Mouse (Mus musculus): Measurements from ENCODE around the gene Ctnnd2.

Ctnnd2 gene

DNA sequence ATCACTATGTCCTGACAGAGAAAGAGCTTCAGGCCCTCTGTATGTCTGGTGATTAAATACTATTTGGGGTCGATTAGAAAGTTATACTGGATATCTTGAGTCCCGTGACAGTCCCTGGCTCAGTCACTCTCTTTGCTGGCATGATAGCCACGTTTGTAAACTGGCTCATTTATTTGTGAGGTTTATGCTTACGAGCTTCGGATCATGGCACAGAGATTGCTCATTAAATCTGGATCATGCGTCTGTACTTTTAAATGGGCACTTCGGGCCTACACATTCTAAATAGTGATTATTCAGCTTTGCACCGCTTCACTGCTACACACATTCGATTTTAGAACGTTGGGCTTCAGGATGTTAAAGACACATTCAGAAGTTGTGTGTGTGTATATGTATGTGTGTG, 96.4 kb downstream of the Ctnnd2 start:
- WGBS = 53% methylated on average over 10 of the region's 10 CpGs

GRCm38 (mm10) chr15:30271141-30271572, 98.8 kb downstream of the Ctnnd2 start:
- WGBS = 20% methylated on average over 8 of the region's 8 CpGs

GRCm38 (mm10) chr15:30272326-30272725, 99.9 kb downstream of the Ctnnd2 start:
- 66% methylated on average over 4 of the region's 4 CpGs for WGBS

- 43% methylated on average over 5 of the region's 5 CpGs for WGBS
Observed at GRCm38 (mm10) chr15:30275721-30276120, 103.3 kb downstream of the Ctnnd2 start.

DNA sequence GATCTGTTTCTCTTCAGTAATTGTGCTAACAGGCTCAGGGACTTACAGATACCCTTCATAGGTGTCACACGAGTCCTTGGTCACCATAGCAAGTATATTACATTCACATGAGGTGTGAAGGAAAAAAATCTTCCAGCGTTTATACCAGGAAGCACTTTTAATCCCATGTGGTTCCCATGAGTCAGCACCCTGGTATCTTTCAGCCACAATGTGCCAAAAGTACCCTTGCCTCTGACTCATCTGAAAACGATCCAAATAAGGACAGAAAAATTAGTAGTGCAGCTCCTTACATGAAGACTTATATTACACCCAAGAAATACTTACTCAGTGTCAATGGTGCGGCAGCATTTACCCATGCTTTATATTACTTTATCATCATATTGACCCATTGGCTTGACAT, 104.3 kb downstream of the Ctnnd2 start:
- WGBS = 43% methylated on average over 4 of the region's 4 CpGs

GRCm38 (mm10) chr15:30278610-30279009, 106.2 kb downstream of the Ctnnd2 start:
- WGBS = 73% methylated on average over 4 of the region's 4 CpGs

DNA sequence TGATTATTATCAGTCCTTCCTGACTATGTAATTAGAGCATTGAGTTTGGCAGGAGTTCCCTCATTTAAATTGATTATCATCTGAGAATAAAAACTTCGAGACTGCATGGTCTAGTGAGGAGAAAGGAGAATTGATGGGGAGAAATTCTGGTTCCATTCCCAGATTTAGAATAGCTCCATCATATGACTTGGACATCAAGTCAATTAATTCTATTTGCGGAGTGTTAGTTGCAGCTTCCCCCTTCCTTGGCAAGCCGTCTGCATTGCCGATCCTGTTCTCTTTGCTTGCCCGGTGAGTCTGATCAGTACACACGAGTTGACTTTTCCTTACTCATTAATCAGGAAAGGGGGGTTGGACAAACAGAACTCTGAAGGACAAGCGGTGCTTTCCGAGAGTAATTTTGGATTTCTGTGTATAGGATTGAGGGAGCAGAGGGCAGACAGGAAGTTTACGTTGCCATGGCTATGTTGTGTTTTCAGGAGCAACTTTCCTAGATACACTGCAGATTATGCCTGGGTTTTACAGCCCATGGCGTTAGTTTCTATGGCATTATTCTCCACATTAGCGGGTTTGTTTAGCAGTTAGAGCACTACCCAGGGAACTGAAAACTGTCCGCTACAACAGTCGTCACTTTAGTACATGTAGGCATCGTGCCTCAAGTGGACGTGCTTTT, 113.3 kb downstream of the Ctnnd2 start:
- 33% methylated on average over 15 of the region's 15 CpGs for WGBS

DNA sequence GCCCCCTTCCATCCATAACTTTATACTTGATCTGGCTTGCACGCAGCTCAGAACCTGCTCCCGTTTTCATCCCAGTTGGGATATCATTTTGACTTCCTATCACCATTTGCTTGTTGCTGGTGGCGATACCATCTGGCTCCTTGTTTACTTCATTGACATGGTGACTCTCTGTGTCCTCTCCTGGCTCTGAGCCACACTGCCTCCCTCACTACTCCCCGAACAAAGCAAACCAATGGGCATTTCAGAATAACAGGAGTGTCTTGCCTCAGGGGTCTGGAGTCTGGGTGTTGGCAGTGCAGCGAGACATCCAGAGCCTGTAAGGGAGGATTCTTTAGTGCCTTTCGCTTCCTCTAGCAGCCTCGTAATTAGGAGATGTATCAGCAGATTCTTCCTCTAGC, 113.9 kb downstream of the Ctnnd2 start:
- 48% methylated on average over 7 of the region's 7 CpGs for WGBS

DNA sequence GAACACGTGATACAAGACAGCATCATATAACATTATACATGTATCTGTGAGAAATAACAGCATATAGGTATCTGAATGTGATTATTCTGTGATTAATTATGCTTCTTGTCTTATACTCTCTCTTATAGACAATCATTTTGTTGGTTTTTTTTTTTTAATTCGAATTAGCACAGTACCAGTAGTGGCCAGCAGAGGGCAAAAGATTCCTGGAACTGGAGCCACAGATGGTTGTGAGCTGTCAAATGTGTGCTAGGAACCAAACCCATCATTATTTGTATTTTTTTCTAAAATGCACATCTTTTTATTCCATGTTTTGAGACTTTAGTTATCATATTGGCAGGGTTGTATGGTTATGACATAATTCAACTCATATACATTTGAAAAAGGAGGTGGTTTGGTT, 130.4 kb downstream of the Ctnnd2 start:
- 78% methylated on average over 2 of the region's 2 CpGs for whole genome bisulfite sequencing

GRCm38 (mm10) chr15:30306437-30306836, 134.0 kb downstream of the Ctnnd2 start:
- 45% methylated on average over 7 of the region's 7 CpGs for WGBS

- 25% methylated on average over 2 of the region's 2 CpGs for WGBS
Observed at GRCm38 (mm10) chr15:30322543-30322942, 150.2 kb downstream of the Ctnnd2 start.

- WGBS = 70% methylated on average over 2 of the region's 2 CpGs
Observed at GRCm38 (mm10) chr15:30333336-30334310, 161.2 kb downstream of the Ctnnd2 start.

DNA sequence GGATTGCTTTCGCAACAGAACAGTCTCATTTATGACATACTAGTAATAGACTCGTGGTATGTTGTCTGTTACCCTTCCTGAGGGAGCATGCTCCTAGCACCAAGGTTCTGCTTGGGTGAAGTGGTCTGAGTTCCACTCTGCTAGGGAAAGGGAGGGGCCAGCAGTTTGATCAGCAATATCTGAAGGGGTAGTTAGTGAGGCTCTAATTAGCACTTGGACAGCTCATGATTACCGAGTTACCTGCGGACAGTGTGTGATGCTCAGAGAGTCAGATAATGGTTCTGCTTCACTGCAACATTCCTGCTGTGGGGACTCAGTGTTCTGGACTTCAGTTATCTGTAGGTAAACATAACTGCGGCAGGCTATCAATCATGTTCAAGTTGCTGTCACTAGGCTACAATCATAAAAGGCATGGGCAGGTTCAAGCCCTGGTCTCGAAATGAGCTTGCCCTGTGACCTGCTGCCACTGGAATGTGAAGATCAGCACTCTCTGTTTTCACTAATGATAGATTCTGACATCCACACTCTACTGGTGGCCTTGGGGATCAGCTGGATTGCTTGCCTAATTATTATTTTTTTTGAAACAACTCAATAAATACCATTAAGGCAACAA, 166.3 kb downstream of the Ctnnd2 start:
- WGBS = 84% methylated on average over 6 of the region's 6 CpGs

GRCm38 (mm10) chr15:30345754-30346153, 173.4 kb downstream of the Ctnnd2 start:
- 90% methylated on average over 5 of the region's 5 CpGs for WGBS

- 97% methylated on average over 1 of the region's 1 CpGs for WGBS
Observed at GRCm38 (mm10) chr15:30364491-30364890, 192.1 kb downstream of the Ctnnd2 start.

GRCm38 (mm10) chr15:30369997-30370396, 197.6 kb downstream of the Ctnnd2 start:
- WGBS = 55% methylated on average over 7 of the region's 7 CpGs

DNA sequence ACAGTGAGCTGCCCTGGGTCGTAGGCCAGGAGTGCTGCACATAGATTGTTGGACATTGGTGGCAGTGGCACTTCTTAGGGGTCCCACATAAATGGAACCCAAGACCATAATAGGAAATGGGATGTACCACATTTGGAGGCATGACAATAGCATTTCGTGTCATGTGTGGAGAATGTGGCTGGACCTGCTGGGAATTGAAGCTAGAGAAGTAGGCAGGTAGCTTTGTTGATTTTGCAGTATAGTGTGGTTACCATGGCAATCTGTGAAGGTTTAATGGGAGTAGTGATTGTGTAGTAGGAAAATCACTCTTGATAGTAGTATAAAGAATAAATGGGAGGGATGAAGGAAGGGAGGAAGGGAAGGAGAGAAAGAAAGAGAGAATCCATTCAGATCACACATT, 198.8 kb downstream of the Ctnnd2 start:
- WGBS = 82% methylated on average over 2 of the region's 2 CpGs

DNA sequence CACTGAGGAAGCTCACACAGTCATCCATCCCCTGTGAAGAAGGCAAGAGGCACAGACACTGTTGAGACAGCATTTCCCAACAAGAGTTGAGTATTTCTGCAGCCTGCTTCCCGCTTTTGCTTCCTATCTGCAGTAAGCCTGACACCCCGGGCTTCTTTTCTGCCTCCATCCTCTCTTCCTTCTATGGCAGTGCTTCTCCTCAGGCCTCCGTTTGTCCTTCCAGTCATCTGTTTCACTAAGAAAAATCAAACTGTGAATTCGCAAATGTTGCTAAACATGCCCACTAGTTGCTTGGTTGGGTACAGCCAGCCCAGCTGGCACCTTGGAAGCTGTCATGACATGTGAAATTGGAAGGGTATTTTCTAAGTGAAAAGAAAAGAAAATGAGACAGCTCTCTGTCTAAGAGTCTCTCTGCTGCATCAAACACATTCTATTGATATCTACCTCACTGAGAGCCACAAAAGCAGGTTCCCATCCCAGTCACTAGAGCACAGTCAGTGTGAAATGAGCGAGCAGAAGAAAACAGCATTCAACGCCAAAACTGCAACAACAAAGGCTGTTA, 201.3 kb downstream of the Ctnnd2 start:
- WGBS = 38% methylated on average over 6 of the region's 6 CpGs

- 93% methylated on average over 5 of the region's 5 CpGs for WGBS
Observed at GRCm38 (mm10) chr15:30374907-30375306, 202.5 kb downstream of the Ctnnd2 start.

GRCm38 (mm10) chr15:30383075-30383842, 210.9 kb downstream of the Ctnnd2 start:
- WGBS = 48% methylated on average over 9 of the region's 9 CpGs

- WGBS = 64% methylated on average over 5 of the region's 5 CpGs
Observed at GRCm38 (mm10) chr15:30384386-30384785, 212.0 kb downstream of the Ctnnd2 start.

Data from cerebral cortex, adult 2 months (tissue).